Mouse (Mus musculus): ENCODE measurements at regions not wholly inside any gene's neighbourhood (a gene's known extent, or its start where the extent isn't known, plus 50 kb on each side); places are given as distances from the start of the nearest gene placed in this dataset.
A peak's percentile ranks its signal among the peaks of the same experiment; 100 is the strongest.

GRCm38 (mm10) chr14:58510790-58511189 lies 440.4 kb downstream of the Fgf9 start:
- TF ChIP-seq SIN3A (IDR thresholded peaks at IDR 0.05; ENCODE audit: low read length) = no peak
- TF ChIP-seq CTCF (IDR thresholded peaks at IDR 0.05 in 2 of 3, conservative IDR thresholded peaks at IDR 0.05 in 1 of 3; ENCODE audit: control insufficient read depth in 1 of 3, insufficient read depth in 1 of 3, low read depth in 2 of 3, low read length in 3 of 3, poor library complexity in 1 of 3, severe bottlenecking in 1 of 3) = 0 out of 6 replicates have a peak, but pooled peaks of 2 of the 3 experiments have one; percentile 2 to 15
- TF ChIP-seq MEF2A (IDR thresholded peaks at IDR 0.05; ENCODE audit: extremely low read depth, insufficient replicate concordance, low read depth, low read length, poor library complexity, severe bottlenecking) = no peak
- TF ChIP-seq EP300 (IDR thresholded peaks at IDR 0.05; ENCODE audit: low read depth in 1 of 2, low read length in 2 of 2) = no peak
- TF ChIP-seq SMC3 (IDR thresholded peaks at IDR 0.05; ENCODE audit: low read depth, low read length) = no peak

All from MEL (cell line).